Mouse (Mus musculus) cerebellum, postnatal 4 days (tissue): ENCODE results near the gene Itih3.
A peak's percentile ranks its signal among the peaks of the same experiment; 100 is the strongest.

Experiments
- DNase-seq, 2 experiments: peaks; one replicate each; pipeline ENCODE4 v3.0.0; 2022; ENCODE audit warnings: low spot score in 2 of 2, mixed read lengths in 1 of 2

Itih3 gene

GRCm38 (mm10) chr14:30902628-30903027 is 20.9 kb downstream of the Itih3 start:
- DNase-seq, result no peak

- no peak for DNase-seq
Measured at GRCm38 (mm10) chr14:30899972-30900371, 23.6 kb downstream of the Itih3 start.

DNA sequence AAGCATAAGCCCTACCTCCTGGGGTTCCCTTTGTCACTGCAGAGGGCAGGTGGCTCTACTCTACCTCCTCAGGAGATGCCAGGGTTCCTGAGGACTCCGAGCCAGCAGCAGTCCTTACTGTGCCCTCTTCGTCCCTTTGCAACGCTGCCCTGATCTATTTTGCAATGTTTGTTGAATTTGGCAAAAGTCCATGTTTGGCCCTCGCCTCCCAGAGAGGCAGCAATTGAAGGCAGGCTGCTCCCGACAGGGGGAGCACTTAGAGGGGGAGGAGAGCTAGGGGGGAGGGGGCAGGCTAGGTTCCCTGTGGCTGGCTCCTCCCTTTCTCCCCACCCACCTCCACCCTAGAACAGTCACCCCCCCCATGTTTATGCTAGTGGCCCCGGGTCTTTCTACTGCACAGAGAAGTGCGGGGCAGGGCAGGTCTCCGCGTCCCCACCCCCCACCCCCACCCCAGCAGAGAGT is 35.3 kb downstream of the Itih3 start:
- no peak for DNase-seq

GRCm38 (mm10) chr14:30886204-30886603 is 37.4 kb downstream of the Itih3 start, which contains the start of gene Itih4:
TSS of gene Itih4 (plus strand) at chr14:30886476.
- DNase-seq, result no peak

GRCm38 (mm10) chr14:30885298-30885697 is 38.3 kb downstream of the Itih3 start:
- no peak for DNase-seq

GRCm38 (mm10) chr14:30881718-30882108 is 41.8 kb downstream of the Itih3 start:
- no peak for DNase-seq

GRCm38 (mm10) chr14:30880811-30881717 is 42.5 kb downstream of the Itih3 start:
- peak in 1 of 2 experiments; percentile 38 for DNase-seq

GRCm38 (mm10) chr14:30880251-30880650 is 43.3 kb downstream of the Itih3 start:
- DNase-seq, result no peak

GRCm38 (mm10) chr14:30879794-30880193 is 43.8 kb downstream of the Itih3 start:
- DNase-seq, result no peak

GRCm38 (mm10) chr14:30878958-30879571 is 44.5 kb downstream of the Itih3 start, which contains the start of gene Mustn1:
TSS of gene Mustn1 (plus strand) at chr14:30879200.
- no peak for DNase-seq

DNA sequence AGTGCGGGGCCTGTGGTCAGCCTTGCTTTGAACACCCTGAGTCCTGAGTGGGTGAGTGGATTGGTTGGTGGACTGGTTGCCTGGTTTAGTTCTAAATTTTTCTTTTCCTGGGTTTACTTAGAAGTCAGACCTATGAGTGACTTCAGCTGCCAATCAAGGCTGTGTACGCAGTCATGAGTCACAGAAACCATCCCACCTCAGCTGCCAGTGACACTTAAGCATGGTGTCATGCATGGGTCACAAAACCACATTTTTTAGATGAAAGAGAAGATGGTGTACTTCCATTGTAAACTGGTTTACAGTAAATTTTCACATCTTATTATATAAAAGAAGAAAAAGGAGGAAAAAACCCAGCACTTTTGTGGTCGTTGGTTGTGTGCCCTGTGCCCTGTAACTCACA is 45.7 kb downstream of the Itih3 start:
- no peak for DNase-seq

DNA sequence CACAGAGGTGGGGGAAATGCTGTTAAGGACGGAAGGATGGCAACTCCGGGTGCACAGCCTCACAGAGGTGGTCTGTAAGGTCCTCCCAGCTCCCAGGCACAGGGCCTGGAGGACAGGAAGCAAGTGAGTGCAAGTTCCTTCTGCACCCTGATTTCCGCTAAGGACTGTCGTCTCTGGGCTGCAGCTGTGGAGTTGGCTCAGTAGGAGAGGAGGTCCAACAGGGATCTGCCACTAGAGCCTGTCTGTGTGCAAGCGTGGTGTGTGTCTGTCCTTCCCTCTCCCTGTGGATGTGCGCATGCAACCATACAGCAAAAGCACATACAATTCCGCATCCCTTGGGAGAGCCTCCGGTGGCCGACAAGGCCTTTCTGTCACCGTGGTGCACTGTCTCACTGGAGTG is 47.1 kb downstream of the Itih3 start:
- DNase-seq, result no peak

GRCm38 (mm10) chr14:30875955-30876354 is 47.6 kb downstream of the Itih3 start:
- DNase-seq, result no peak

DNA sequence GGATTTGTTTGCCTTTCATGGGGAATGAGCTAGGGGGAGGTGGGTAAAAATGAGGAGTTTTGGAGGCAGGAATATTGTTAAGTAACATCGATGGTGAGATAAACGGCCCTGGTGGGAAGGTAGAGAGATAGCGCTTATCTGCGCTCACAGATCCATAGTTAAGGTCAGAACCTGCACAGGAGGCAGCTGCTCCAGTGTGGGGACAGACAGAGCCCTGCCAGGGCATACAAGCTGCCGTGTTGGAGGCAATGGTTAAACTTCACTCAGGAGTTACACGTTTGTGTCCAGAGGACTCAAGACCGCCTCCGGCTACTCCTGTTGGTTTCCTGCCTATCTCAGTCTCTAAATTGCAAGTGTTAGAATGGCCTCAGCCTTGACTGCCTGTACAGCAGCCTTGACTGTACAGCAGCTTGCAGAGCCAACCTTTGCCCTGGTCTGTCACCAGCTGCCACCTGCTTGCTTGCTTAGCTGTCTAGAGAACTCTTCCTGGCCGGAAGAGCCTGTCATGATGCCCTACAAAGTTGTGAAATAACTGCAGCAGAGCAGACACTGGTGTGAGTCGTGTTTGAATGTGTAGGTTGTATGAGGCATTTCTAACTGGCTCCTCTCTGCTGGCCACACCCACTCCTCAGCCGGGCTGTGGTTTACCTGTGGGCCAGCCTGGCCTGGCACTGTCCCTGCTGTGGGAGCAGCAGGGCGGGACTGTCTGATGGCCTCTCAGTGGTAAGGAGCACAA is 48.3 kb downstream of the Itih3 start:
- no peak for DNase-seq

- no peak for DNase-seq
Measured at GRCm38 (mm10) chr14:30874095-30874700, 49.4 kb downstream of the Itih3 start.

DNA sequence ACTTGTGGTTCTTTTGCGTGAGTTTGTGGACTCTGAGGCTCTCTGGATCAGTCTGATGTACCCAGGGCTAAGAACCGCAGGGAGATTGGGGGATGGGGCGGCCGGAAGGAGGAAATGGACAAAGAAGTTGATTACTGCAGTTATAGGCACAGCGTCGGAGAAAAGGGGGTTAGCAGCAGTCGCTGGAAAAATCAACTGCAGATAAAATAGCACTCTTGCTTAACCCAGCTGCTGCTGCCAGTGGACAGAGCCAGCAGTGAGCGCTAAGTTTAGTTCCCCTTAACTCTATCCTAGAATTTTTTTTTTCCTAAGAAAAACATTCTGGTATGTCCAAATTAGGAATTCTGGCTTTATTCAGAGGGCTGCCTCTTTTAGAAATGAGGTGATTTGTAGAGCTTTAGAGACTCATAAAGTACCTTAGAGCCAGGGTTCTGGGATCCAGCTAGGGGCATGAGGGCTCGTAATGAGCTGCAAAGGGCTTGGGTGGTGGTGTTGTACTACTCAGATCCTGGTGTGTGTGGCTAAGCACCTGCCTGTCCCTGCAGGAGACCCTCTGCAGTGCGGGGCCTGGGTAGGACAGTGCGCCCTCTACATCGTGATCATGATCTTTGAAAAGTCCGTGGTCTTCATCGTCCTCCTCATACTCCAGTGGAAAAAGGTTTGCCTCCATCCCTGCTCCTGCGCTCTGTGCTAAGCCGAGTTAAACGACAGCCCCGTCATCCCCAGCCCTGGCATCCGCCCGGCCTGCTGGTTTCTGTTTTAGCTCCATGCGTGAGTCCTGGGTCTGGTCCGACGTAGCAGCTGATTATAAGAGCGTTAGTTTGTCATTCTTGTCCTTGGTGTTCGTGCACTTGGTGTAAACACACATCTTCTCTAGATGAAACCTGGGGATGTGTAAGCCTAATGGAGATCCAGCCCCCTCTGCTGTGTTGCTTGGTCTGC is 53.1 kb downstream of the Itih3 start:
- no peak for DNase-seq

DNA sequence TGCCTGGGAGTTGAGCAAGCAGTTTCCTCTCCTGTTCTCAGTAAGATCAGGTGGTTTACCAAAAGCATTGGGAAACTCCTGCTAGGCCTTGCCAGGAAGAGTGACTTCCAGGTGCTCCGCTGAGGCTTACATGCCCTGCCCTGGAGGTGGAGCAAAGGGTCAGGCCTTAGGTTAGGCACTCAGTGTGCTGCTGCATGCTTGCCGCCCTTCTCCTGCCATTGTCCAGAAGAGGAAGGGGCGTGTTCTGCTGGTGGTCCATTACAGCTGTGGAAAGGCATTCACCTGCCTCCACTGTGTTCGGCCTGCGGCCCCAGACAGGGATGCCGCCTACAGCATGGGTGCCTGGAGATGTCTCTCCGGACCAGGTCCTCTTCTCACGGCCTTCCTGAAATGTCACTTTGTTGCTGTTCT is 54.2 kb downstream of the Itih3 start:
- DNase-seq, result no peak

DNA sequence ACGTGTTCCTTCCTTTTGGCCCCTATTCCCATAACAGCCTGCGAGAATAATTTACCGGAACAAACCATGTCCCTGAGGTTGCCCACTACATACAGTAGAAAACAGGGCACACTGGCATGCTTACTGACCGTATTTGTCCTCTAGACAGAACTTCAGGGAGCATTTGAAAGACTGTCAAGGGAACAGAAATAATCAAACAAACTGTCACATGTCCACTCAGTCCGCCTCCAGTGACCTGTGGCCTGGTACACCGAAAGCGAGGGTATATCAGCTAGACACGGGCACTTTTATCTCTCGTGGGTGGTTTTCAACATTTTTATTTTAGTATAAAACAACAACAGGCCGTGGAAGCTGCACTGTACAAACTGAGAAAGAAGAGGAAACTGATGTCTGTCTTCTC is 54.7 kb downstream of the Itih3 start:
- DNase-seq, result no peak

DNA sequence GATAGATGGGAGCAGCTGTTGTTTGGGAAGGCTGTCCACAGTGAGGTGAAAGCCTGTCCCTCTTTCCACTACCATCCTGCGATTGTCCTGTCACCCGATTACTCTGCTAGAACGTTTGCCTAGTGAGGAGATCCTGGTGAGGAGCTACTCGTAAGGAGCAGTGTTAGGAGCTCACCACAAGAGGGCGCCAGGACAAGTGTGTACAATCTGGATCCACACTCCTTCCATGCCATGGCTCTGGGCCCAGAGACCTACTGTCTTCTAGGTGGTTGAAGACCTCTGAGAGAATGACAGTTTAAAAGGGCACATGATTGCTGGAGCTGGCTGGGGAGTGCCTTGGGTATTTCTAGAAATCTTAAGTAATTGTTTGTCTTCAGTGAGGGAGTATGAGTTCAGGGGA is 56.5 kb downstream of the Itih3 start:
- DNase-seq, result peak; percentile 47 to 67

DNA sequence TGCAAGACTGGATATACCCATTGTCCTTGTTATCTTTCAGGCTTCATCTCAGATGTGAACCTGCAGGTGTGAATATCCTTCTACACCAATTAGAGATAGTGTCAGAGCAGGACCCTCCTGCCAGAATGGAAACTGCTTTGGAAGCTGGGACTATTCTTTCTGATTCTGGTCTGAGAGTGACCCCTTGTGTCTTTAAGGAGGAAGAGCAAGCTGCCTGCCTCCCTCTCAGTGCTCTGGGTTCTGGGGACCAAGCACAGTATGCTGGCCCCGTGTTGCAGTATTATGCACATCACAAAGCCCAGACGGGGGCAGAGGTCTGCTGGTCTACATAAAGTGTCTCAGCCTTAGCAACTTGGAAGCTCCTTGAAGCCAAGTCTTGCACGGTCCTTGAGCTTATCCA is 58.2 kb downstream of the Itih3 start:
- no peak for DNase-seq

DNA sequence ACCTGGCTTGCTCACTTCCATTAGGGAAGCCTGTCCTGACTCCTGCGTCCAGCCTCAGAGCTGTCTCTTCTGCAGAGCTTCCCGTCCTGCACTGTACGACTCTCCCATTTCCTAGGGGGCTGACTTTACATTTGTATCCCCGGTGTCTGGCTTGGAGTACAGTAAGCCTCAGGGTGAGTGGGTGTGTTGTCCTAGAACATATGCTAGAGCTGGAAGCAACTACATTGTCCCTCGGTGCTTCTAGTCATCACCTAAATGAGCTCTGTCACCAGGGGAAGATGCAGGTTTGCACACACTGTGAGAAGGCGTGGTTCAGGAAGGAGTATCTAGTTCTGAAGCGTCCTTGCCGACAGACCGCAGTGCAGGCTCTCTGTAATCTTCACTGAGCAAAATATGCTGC is 61.2 kb downstream of the Itih3 start:
- no peak for DNase-seq
